Mouse (Mus musculus): ENCODE measurements around the gene Btbd18.

GRCm38 (mm10) chr2:84638428-84639220, 20.3 kb upstream of the Btbd18 start:
- no peak for TF ChIP-seq POLR2A (IDR thresholded peaks at IDR 0.05; ENCODE audit: extremely low read depth, insufficient read depth, low read length)
- no peak for TF ChIP-seq CTCF (IDR thresholded peaks at IDR 0.05; ENCODE audit: extremely low read depth, insufficient read depth, low read length)
